ENCODE assay signal across 31 mouse cellular contexts in the genomic region with DNA sequence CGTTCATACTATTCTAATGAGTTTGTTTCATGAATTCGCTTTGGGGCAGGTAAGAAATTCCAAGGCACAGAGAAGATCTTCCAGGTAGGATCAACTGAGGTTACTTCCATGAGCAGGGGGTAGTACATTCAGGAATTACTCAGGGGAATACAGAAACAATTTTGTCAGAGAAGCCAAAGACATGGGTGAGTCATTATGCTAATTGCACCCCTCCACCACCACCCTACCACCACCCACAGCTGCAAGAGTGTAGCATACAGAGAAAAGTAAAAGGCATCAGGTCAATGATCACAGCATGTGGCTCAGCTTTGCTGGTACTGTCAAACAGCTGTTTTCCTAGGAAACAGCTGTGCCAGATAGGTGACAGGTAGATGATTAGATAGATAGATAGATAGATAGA.
"Had no signal": no experiment of that assay in that cellular context is flagged by ENCODE, and none has a peak within 500 bp of the region (broad histone marks: within the 10 kb centered on the region; RNA-seq: fewer than 3 reads in every experiment).

No protein-coding gene starts in this region.

- H3K4me1 ChIP-seq: heart, embryonic 12.5 days; heart, embryonic 13.5 days; heart, embryonic 15.5 days; hindbrain, embryonic 10.5 days; hindbrain, embryonic 12.5 days; hindbrain, embryonic 13.5 days; hindbrain, embryonic 15.5 days; intestine, embryonic 15.5 days; kidney, embryonic 15.5 days had no signal

- ATAC-seq: hindbrain, embryonic 16.5 days; hindbrain, postnatal 0 days; inflammation-experienced regulatory T-cells, adult 6 months; intestine, embryonic 15.5 days; intestine, embryonic 16.5 days; intestine, postnatal 0 days had no signal

- H3K4me3 ChIP-seq: heart, embryonic 12.5 days; heart, embryonic 13.5 days; heart, embryonic 15.5 days; hindbrain, embryonic 10.5 days; hindbrain, embryonic 12.5 days; hindbrain, embryonic 13.5 days; hindbrain, embryonic 15.5 days; intestine, embryonic 15.5 days; kidney, embryonic 15.5 days; layer of hippocampus, adult 2 months; left cerebral cortex, adult 2 months had no signal

- DNase-seq: heart, postnatal 10 days; heart, postnatal 14 days; heart, postnatal 36 days; heart, postnatal 4 days; kidney, adult 11 months; kidney, adult 18-20 months; kidney, adult 2 months; kidney, adult 9 months; kidney, postnatal 10 days; kidney, postnatal 14 days; kidney, postnatal 25 days; kidney, postnatal 36 days; kidney, postnatal 4 days; layer of hippocampus, adult 9-11 months; layer of hippocampus, postnatal 36 days had no signal
